Mouse (Mus musculus) CH12.LX (cell line): ENCODE data around the gene Casp4. TPM values are rescaled to one million over a fixed set of nuclear protein-coding genes. Genes with fewer than 3 reads are reported as not detected.

Source experiments
- DNase-seq: peaks from one replicate; pipeline ENCODE4 v3.0.0-alpha.2; 2013; ENCODE audit errors: extremely low read depth
- H3K27ac ChIP-seq: 2 replicates; pipeline ENCODE4 v1.5.1; 2012; ENCODE audit warnings: low read depth, mild to moderate bottlenecking, control low read depth, moderate library complexity; ENCODE audit not compliant: insufficient read depth
- H3K27me3 ChIP-seq: replicated peaks from 2 replicates; pipeline ENCODE3; 2012; ENCODE audit warnings: inconsistent platforms
- H3K36me3 ChIP-seq, 2 experiments: replicated peaks in 1 of 2; 2 replicates each; pipeline versions ENCODE3 to v1.6.1; 2012; ENCODE audit warnings: inconsistent platforms in 1 of 2, low read length in 1 of 2, mild to moderate bottlenecking in 1 of 2, mixed read lengths in 1 of 2, moderate library complexity in 1 of 2; ENCODE audit not compliant: control insufficient read depth in 1 of 2, insufficient read depth in 1 of 2
- H3K4me1 ChIP-seq, 2 experiments: 2 replicates each; pipeline ENCODE4 v1.6.1; 2012; ENCODE audit warnings: inconsistent platforms in 1 of 2, moderate library complexity in 1 of 2; ENCODE audit not compliant: insufficient read depth in 2 of 2, control insufficient read depth in 1 of 2
- H3K4me2 ChIP-seq: 2 replicates; pipeline ENCODE4 v1.6.1; 2012; ENCODE audit warnings: low read depth, mild to moderate bottlenecking, control low read depth; ENCODE audit not compliant: poor library complexity, insufficient read depth, severe bottlenecking
- H3K4me3 ChIP-seq, 3 experiments: fragments of 150-350 bp in 1 of 3; sonication (generic) in 1 of 3; replicated peaks in 1 of 3; 2 replicates each; pipeline versions ENCODE3 to v1.5.1; 2011 to 2012; ENCODE audit warnings: low read depth in 2 of 3, low read length in 2 of 3, mild to moderate bottlenecking in 2 of 3, moderate library complexity in 2 of 3, control low read depth in 1 of 3, improper control_type of control experiment in 1 of 3, inconsistent platforms in 1 of 3, mixed read lengths in 1 of 3; ENCODE audit not compliant: poor library complexity in 1 of 3
- H3K79me2 ChIP-seq: replicated peaks from 2 replicates; pipeline ENCODE4 v1.6.1; 2012; ENCODE audit warnings: mild to moderate bottlenecking, moderate library complexity; ENCODE audit not compliant: control insufficient read depth, poor library complexity, insufficient read depth, severe bottlenecking; ENCODE audit errors: extremely low read depth
- H3K9ac ChIP-seq: 2 replicates; pipeline ENCODE4 v1.6.1; 2012; ENCODE audit warnings: low read depth, mild to moderate bottlenecking, control low read depth, moderate library complexity; ENCODE audit not compliant: insufficient read depth
- H3K9me3 ChIP-seq: replicated peaks from 2 replicates; pipeline ENCODE3; 2012; ENCODE audit warnings: low read length, inconsistent platforms, mixed read lengths
- BHLHE40 ChIP-seq: IDR thresholded peaks from 2 replicates; pipeline ENCODE4 v1.6.1; 2011; ENCODE audit warnings: mild to moderate bottlenecking, low read depth, low read length, improper control_type of control experiment
- CTCF ChIP-seq, 2 experiments: IDR thresholded peaks in 1 of 2; conservative IDR thresholded peaks in 1 of 2; 2 replicates each; pipeline ENCODE4 v1.5.1; 2011 to 2012; ENCODE audit warnings: low read depth in 2 of 2, low read length in 2 of 2, improper control_type of control experiment in 1 of 2, inconsistent platforms in 1 of 2, mild to moderate bottlenecking in 1 of 2, moderate library complexity in 1 of 2
- ELF1 ChIP-seq: IDR thresholded peaks from 2 replicates; pipeline ENCODE4 v1.6.1; 2014; ENCODE audit warnings: low read depth, mild to moderate bottlenecking, inconsistent platforms, low read length, improper control_type of control experiment
- EP300 ChIP-seq: IDR thresholded peaks from 2 replicates; pipeline ENCODE4 v1.6.1; 2011; ENCODE audit warnings: low read length, improper control_type of control experiment
- ETS1 ChIP-seq: conservative IDR thresholded peaks from 2 replicates; pipeline ENCODE4 v1.6.1; 2012; ENCODE audit warnings: low read depth, mild to moderate bottlenecking, inconsistent platforms, low read length, improper control_type of control experiment, moderate library complexity
- HCFC1 ChIP-seq: IDR thresholded peaks from 2 replicates; pipeline ENCODE4 v1.6.1; 2012; ENCODE audit warnings: low read depth, mild to moderate bottlenecking, inconsistent platforms, low read length, improper control_type of control experiment
- JUND ChIP-seq: conservative IDR thresholded peaks from 2 replicates; pipeline ENCODE4 v1.6.1; 2011; ENCODE audit warnings: low read depth, low read length, improper control_type of control experiment
- MAFK ChIP-seq: IDR thresholded peaks from 2 replicates; pipeline ENCODE4 v1.6.1; 2011; ENCODE audit warnings: low read length, improper control_type of control experiment; ENCODE audit not compliant: insufficient replicate concordance
- MAX ChIP-seq: IDR thresholded peaks from 2 replicates; pipeline ENCODE4 v1.6.1; 2011; ENCODE audit warnings: low read length, improper control_type of control experiment
- MXI1 ChIP-seq: IDR thresholded peaks from 2 replicates; pipeline ENCODE4 v1.6.1; 2011; ENCODE audit warnings: mild to moderate bottlenecking, low read depth, low read length, improper control_type of control experiment
- POLR2A ChIP-seq: IDR thresholded peaks from 2 replicates; pipeline ENCODE4 v1.6.1; 2011; ENCODE audit warnings: low read depth, mild to moderate bottlenecking, improper control_type of control experiment, low read length
- POLR2AphosphoS2 ChIP-seq: IDR thresholded peaks from 2 replicates; pipeline ENCODE4 v1.6.1; 2011; ENCODE audit warnings: low read depth, low read length, improper control_type of control experiment
- SIN3A ChIP-seq: IDR thresholded peaks from 2 replicates; pipeline ENCODE4 v1.6.1; 2012; ENCODE audit warnings: low read length, improper control_type of control experiment, inconsistent platforms
- ZKSCAN1 ChIP-seq: IDR thresholded peaks from 2 replicates; pipeline ENCODE4 v1.6.1; 2012; ENCODE audit warnings: low read depth, inconsistent platforms, low read length, improper control_type of control experiment, borderline replicate concordance
- ZMIZ1 ChIP-seq: IDR thresholded peaks from 2 replicates; pipeline ENCODE4 v1.6.1; 2012; ENCODE audit warnings: low read depth, mild to moderate bottlenecking, inconsistent platforms, low read length, improper control_type of control experiment
- dilution Hi-C: fragments of 300-500 bp; cut with MboI; formaldehyde crosslinking; loops from 2 replicates; pipeline ENCODE4 v1.14.3; 2020; ENCODE audit warnings: low sequenced_read_pairs; ENCODE audit not compliant: extremely low pct_unique_long_range_greater_than_20kb, extremely low pct_ligation_motif_present
- in situ Hi-C: fragments of 300-500 bp; cut with MboI; formaldehyde crosslinking; loops from 3 replicates; pipeline ENCODE4 v1.14.3; 2019; ENCODE audit warnings: low sequenced_read_pairs, low pct_ligation_motif_present, low pct_unique_long_range_greater_than_20kb, mixed read lengths
- polyA plus RNA-seq: library from polyadenylated mRNA; unstranded; fragments of >175 nt; gene quantifications from 2 replicates; pipeline ENCODE4 v1.2.1, GENCODE M21; 2012; ENCODE audit warnings: low read depth; ENCODE audit not compliant: insufficient read length
- total RNA-seq, 2 experiments: library from RNA; depleted of rRNA; stranded (reverse); fragments of 300-350 nt in 1 of 2; fragments of >200 nt in 1 of 2; gene quantifications; 2 replicates each; pipeline ENCODE4 v1.2.3; 2012 to 2014

Casp4 gene
- total and polyA plus RNA-seq, 3 experiments: 83.7 to 182 (median 113) TPM

DNA sequence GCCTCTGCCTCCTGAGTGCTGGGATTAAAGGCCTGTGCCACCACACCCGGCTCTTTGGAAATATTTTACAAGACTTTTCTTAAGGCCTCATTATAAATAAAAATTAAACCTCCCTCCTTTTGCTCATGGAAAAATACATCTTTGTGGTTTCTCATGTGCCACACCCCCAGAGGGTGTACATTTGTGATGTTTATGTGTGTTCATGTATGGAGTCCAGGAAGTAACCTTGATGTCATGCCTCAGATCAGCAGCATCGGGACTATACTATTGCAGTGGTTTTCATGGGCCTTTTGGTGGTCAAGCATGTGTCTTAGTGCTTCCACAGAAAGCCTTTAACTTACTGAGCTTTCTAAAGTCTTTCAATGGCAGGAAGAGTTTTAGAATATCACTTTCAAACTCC, 38.4 kb upstream of the Casp4 start:
- no peak overlapping the region for H3K9ac ChIP-seq
- no peak overlapping the region for H3K4me2 ChIP-seq
- no peaks in the 10 kb centered on the region for H3K79me2 ChIP-seq
- no peaks in the 10 kb centered on the region for H3K36me3 ChIP-seq
- in situ Hi-C loops (no loop called here), dilution Hi-C loops (no loop called here)
- no peak overlapping the region for H3K4me3 ChIP-seq
- no peaks in the 10 kb centered on the region for H3K9me3 ChIP-seq
- H3K4me1 ChIP-seq: peaks cover 2 to 23% of the 10 kb centered on the region in 2 experiments; a peak in 3 of 4 replicates
- no peak overlapping the region for H3K27ac ChIP-seq
- H3K27me3 ChIP-seq: no peaks in the 10 kb centered on the region
- no peak for DNase-seq
- no peak for TF ChIP-seq JUND
- no peak for TF ChIP-seq ELF1
- TF ChIP-seq HCFC1: no peak
- no peak for TF ChIP-seq MXI1
- TF ChIP-seq MAX: no peak

DNA sequence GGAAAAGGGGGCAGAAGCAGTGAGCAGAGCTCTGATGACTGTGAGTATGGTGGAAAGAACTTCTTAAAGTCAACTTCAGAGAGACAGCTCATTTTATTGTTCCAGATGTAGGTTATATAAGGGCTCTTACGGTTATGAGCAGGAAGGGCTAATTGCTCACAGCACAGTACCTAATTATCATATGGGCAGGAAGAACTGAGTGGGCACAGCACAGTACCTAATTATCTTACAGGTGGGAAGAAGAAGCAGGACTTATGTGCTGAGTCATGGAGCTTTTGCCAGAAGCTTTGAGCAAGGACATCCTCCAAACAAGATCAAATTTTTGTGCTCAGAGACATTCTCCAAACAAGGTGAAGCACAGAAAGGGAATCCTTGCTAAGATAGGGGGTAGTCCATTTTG, 37.7 kb upstream of the Casp4 start:
- TF ChIP-seq ETS1 (peak; percentile 51; the same call in 1 of the 2 replicates), MAFK (peak; percentile 73; the same call in 1 of the 2 replicates), EP300 (no peak), POLR2AphosphoS2 (no peak), POLR2A (no peak), ELF1 (no peak)
- TF ChIP-seq, all 38 proteins: peak for 2
- Histone ChIP-seq H3K36me3 (no peaks in the 10 kb centered on the region), H3K9ac (no peak overlapping the region), H3K4me3 (no peak overlapping the region), H3K4me2 (no peak overlapping the region), H3K79me2 (no peaks in the 10 kb centered on the region), H3K4me1 (peaks cover 2 to 23% of the 10 kb centered on the region in 2 experiments; a peak in 3 of 4 replicates), H3K27ac (no peak overlapping the region), H3K27me3 (no peaks in the 10 kb centered on the region), H3K9me3 (no peaks in the 10 kb centered on the region)
- dilution Hi-C loops: no loop called here
- peak; percentile 48 for DNase-seq
- in situ Hi-C loops: no loop called here

DNA sequence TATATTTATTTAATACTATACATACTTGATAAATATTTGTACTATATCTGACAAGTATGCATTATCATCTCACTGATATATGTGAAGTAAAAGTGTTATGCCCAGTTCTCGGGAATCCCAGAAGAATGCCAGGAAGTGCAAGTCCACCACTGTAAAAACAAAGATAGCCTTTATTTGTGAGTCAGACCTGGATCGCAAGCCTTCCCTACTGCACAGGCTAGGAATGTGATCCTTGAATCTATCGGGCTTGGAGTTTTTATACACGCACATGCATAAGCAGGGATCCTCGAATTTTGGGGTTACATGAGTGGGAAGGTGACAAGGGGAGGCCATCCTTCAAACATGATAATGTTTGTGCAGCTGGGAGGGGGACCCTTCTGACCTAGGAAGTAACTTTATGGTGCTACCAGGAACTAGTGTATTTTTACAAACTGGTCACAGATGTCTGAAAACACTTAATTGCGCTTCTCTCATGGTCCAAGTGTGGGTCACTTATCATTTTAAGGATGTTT, 37.2 kb upstream of the Casp4 start:
- in situ Hi-C loops (no loop called here), dilution Hi-C loops (no loop called here)
- no peak overlapping the region for H3K4me2 ChIP-seq
- DNase-seq: no peak
- peaks cover 2 to 23% of the 10 kb centered on the region in 2 experiments; a peak in 3 of 4 replicates for H3K4me1 ChIP-seq
- H3K9ac ChIP-seq: no peak overlapping the region
- no peaks in the 10 kb centered on the region for H3K9me3 ChIP-seq
- no peaks in the 10 kb centered on the region for H3K27me3 ChIP-seq
- H3K79me2 ChIP-seq: no peaks in the 10 kb centered on the region
- H3K27ac ChIP-seq: no peak overlapping the region
- no peak overlapping the region for H3K4me3 ChIP-seq
- H3K36me3 ChIP-seq: no peaks in the 10 kb centered on the region
- TF ChIP-seq ZMIZ1 (no peak), MXI1 (no peak), EP300 (no peak), SIN3A (no peak), CTCF (conservative IDR thresholded peaks at IDR 0.05 in 1 of 2, IDR thresholded peaks at IDR 0.05 in 1 of 2; ENCODE audit: low read depth in 2 of 2, low read length in 2 of 2) (no peak), ZKSCAN1 (no peak), BHLHE40 (no peak)
